Mouse (Mus musculus) gastrocnemius, postnatal 36 days (tissue): ENCODE data around the gene Cep63. TPM values are rescaled to one million over a fixed set of nuclear protein-coding genes. Genes with fewer than 3 reads are reported as not detected.

Source experiments
- DNase-seq, 2 experiments: peaks; one replicate each; pipeline ENCODE4 v3.0.0; 2022
- intact Hi-C: fragments of 180-260 bp; cut with DNase I; formaldehyde crosslinking; loops from one replicate; pipeline ENCODE4 v1.15.1; 2025
- long read RNA-seq, 2 experiments: library from polyadenylated mRNA; stranded (forward); transcript quantifications; one replicate each; pipeline ENCODE4 v2.0.0; 2021
- total RNA-seq, 2 experiments: library from RNA; stranded (reverse); gene quantifications; 2 replicates each; pipeline ENCODE4 v1.2.3; 2021

Cep63 gene
- 10 to 100 TPM; 20.7 to 21.9 TPM for total RNA-seq
- long read RNA-seq, experiment 1, full-length matches to known transcripts = 4 of 14 reads
- long read RNA-seq, experiment 1, partial matches to known transcripts = 4 of 14 reads
- long read RNA-seq, experiment 1, other reads (novel, unspliced or antisense) = 6 of 14 reads
- long read RNA-seq, experiment 2, full-length matches to known transcripts = 5 of 22 reads
- long read RNA-seq, experiment 2, partial matches to known transcripts = 1 of 22 reads
- long read RNA-seq, experiment 2, other reads (novel, unspliced or antisense) = 16 of 22 reads

DNA sequence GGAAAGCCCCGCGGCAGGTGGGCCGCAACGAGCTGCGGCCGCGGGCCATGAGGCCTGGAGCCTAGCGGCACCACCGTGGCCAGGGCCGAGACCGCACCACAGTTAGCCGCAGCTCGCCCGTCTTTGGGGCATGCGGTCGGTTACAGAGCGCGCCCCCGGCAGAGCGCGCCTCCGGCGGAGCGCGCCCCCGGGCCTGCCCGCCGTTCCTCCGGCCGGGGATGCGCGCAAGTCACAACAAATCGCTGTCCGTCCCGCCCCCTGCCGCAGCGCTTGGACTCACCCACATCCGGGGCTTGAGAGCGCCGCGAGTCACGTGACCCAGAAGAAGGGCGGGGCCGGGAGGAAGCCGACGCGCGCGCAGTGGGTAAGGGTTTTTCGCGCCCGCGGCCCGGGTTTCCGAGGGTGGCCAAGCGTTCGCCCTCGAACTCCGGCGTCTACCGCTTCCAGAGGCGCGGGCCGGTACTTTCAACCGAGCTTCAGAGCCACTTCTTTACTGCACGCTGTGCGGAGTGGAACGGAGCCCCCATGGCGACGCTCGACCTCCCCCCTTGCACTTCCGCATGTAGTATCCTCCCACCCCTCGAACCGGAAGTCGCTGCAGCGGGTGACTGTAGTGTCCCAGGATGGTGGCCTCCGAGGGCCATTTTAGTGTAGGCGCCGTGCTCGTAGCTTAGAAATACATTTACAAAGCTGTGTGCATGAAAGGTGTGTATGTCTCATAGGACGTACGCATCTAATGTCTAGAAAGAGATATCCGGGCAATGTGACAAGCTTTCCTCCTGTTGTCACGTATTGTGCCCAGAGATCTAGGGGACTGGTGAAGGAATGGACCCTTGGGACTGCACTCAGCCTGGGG is at the start of gene Cep63, which contains the start of gene Anapc13:
TSS of gene Cep63 (minus strand) at position 552 of the 856 bp plus-strand sequence.
TSS of gene Anapc13 (plus strand) at position 314 of the 856 bp plus-strand sequence.
- peak; percentile 98 for DNase-seq
- intact Hi-C loops = no loop called here

DNA sequence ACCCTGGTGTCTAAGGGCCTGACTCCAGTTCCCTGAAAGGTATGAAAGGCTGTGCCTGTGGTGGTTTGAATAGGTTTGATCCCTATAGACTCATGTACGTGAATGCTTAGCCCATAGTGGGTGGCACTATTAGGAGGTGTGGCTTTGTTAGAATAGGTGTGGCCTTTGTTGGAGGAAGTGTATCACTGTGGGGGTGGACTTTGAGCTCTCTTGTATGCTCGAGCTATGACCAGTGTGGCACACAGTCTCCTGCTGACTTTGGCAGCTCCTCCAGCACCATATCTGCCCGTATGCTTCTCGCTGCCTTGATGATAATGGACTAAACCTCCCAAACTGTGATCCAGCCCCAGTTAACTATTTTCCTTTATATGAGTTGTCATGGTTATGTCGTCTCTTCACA is 49.6 kb upstream of the Cep63 start:
- intact Hi-C loops = no loop called here
- DNase-seq = no peak

DNA sequence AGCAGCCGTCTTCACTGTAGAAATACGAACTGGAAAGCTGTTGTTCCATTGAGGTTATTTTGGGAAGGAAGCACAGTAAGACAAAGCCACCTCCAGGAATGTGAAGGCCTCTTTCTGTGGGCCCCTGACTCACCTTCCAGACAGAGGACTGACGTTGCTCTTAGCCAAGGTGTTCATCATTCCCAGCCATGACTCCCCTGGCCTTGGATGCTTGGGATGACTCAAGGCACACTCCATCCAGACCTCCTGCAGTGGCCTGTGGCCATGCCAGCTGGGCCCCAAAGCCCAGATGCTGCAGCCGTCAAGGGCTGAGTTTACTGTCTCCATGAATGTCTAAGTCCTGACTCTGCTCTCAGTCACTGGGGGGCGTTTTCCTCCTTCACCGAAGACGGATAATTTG is 47.0 kb upstream of the Cep63 start:
- DNase-seq = no peak
- intact Hi-C loops = no loop called here

DNA sequence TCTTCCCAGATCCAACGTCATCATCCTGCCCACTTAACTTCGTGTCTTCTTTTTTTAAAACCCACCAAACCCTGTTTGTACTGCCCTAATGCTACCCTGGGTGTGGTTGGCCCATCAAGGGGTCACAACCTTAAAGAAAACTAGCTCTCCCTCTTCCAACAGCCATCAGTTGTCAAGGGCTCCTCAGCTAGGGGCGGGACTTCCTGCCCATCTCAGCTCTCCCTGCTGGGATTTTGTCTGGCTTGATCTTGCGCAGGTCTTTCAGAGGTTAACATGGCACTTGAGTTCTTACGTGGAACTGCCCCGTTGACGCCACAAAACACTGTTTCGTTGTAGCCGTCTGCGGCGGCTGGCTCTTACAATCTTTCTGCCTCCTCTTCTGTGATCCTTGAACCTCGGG is 42.6 kb upstream of the Cep63 start:
- no peak for DNase-seq
- intact Hi-C loops = no loop called here

DNA sequence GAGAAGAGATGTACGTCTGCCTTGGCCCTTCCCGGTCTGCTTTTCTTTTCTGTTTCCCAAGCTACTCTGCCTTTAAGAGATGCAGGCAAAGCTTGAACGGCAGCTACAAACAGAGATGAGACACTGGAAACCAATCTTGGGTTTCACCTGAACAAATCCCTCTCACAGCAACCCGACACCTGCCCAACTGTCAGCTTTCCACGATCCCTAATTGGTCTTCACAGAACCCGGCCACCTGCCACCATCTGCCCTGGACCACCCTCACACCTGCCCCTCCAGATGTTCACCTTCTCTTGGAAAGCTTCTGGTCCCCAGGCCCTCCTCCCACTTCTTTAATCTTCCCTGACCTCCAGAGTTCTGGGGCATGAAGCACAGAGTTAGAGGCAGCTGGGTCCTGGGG is 41.8 kb upstream of the Cep63 start:
- no peak for DNase-seq
- intact Hi-C loops = no loop called here

DNA sequence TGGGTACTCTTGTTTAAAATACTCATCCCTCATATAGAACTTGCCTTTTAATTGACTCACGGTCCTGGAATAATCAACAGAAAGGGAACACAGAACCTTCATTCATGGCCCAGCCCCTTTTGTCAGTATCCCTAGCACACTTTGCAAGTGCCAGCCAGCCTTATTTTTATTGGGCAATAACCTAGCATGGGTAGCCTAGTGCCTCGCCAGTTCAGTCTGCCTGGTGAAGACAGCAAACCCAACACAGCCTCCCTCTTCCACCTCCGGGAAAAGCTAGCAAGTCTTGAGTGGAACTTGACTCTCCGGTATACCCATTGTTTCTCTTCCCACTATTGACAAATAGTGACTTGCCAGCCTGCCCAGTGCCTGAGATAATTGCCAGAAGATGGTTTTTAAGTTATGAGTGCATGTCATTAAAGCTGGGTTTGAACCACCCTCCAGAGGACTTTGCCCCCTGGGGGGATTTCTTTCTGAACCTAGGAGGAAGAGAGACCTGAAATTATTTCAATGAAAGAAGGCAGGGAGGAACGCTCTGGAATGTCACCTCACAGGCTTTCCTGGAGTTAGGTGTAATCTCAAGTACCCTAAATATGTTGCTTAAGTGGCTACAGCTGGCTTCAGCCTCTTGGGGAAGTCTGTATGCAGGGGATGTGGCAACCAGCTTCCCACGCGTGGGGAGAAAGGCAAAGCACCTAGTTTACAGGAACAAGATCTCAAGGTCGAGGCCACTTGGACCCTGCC is 30.2 kb upstream of the Cep63 start:
- DNase-seq = no peak
- intact Hi-C loops = loop anchor here (5.0 kb wide), 1 partner anchor 41 kb away; no protein-coding TSS in a partner anchor

DNA sequence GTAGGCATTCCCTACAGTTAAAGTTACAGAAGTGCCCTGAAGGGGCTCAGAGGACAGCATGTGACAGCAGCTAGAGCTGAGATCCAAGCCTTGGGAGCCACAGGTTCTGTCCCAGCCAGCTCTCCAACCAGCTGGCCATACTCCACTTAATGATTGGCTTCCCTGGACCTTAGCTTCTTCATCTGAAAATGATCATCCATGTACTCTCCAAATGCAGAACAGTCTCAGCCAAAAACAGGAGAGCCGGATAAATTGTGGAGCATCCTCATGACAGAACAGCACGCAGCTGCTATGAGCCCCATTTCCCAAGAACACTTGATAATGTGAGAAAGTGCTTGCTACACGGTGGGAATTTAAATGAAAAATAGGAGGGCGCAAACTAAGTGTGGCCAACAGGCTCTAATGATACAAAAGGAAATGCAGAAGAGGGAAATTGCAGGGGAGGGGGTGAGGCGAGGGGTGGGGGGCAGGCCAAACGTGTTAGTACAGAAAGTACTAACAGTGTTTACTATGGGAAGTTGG is 24.9 kb upstream of the Cep63 start:
- intact Hi-C loops = no loop called here
- DNase-seq = peak in 1 of 2 experiments; percentile 22

DNA sequence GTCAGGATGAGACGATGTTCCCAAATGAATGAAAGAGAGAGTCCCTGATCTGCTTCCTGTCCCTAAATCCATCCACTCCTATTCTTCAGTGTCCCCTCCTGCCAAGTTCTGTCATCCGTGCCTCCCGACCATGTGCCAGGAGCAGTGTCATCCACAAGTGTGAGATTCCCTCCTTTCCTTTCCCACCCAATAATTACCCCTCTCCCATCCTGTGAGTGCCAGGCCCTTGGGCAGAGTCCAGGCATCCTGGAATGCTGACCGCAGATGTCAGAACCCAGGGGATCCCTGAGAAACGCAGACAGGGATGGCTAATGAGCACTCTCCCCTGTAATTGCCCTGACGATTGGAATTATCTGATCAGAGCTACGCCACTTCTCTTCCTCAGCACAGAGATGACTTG is 24.3 kb upstream of the Cep63 start:
- peak; percentile 50 to 62 for DNase-seq
- intact Hi-C loops = no loop called here

DNA sequence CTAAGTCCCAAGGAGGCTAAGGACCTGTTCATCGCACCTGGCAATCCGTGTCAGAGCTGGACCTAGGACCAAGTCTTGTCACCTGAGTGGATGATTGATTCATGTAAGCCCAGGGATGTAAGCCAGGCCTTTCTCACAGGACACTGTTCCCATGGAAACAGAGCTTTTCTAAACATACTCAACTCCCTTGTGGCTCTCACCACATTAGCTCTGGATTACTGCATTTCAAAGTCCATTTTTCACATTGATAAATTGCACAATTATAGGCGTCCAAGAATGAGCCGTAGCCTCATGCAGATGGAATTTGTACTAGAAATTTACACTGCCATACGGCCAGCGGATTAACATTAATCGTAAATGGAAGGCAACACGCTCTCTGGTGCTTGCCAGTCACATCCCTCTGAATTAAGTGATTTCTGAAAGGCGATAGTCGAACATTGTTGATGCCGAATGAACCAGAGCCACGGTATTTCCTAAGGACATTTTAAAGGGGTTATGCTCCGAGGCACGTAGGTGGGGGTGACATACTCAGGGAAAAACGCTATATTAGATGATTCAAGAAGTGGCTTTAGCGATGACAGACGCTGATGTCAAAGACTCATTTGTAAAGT is 23.7 kb upstream of the Cep63 start:
- no peak for DNase-seq
- intact Hi-C loops = no loop called here

DNA sequence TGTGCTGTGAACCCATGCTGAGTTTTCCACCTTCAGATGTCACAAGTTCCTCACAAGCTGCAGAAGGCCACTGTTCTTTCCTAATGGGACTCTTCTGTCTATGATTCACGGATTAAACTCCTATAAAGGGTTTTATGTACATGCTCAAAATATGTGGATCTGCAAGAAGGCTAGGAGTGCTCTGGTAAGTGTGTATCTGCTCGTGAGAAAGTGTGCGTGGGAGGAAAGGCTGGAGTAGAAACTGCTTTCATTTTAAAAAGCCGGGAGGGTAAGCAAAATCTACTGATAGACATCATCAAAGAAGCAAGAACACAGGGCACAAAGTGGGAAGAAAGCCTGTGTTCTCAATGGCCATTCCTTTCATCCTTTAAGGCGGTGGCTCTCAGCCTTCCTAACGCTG is 20.7 kb upstream of the Cep63 start:
- DNase-seq = no peak
- intact Hi-C loops = no loop called here

DNA sequence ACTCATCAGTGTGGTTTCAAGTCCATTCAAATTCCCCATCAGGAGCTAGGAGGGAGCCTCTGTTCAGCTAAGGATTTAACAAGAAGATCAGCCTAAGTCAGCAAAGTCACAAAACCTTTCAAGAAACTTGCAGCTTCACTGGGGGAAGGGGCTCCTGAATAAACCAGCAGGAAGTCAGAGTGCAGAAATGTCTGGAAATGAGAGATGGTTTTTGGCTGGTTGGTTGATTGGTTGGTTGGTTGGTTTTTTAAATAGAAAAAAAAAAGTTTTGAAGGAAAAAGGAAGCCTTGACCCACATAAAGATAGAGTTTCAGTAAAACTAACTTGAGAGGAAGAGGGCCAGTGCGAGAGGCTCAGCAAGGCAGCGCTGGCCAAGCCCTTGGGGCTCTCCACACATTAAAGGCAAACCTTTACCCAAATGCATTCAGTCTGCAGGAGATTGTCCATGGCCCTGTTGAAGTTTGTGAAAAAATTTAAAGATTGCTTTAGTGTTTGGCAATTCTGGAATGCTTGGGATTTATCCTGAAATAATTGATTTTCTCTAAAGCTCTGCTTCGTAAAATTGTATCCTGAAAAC is 18.9 kb upstream of the Cep63 start:
- intact Hi-C loops = no loop called here

DNA sequence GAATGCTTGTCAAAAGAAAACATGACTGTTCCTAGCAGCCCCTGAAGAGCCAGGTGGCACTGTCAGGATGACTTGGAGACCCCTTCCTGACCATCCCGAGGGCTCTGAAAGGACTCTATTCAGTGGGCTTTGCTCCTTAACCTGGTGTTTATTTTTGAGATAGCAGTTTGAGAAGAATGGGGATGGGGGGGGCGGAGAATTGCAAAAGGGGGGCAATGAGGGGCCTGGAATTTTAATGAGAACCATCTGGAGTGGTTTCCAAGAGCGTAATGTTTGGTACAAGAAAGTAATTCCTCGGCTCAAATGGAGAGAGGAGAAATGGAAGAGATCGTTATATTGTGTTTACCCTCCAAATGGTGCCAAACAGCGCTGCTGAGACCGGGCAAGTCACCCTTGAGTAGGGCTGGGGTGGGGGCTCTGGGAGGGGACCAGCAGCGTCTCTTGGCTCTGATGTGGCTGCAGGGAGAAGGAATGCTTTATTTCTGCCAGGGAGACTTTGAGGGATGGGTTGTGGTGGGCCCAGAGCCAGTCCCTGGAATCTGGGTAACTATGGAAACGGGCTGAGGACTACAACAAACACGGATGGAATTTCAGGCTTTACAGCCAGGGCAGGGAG is 17.3 kb upstream of the Cep63 start:
- intact Hi-C loops = no loop called here
- DNase-seq = peak; percentile 76 to 78

More for the DNA sequence above, 18.9 kb upstream of the Cep63 start:
- no peak for DNase-seq

DNA sequence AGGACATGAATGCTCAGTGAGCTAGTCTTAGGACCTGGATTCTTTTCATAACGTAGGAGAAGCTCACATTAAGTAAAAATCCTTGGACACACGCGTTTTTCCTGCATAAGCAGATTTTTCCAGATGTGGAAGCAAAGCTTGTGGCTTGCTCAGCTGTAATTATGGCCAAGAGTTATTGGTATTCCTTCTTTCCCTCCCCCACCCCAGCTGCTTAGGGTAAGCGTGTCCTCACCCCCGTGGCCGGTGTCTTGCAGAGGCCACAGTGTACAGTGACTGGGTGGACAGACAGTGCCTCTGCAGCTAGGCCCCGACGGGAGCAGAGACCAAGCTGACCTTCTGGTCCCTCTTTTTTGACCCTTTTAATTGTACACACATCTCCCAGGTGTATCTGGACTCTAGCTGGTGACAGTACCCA is 16.7 kb upstream of the Cep63 start:
- intact Hi-C loops = no loop called here
- peak in 1 of 2 experiments; percentile 33 for DNase-seq

DNA sequence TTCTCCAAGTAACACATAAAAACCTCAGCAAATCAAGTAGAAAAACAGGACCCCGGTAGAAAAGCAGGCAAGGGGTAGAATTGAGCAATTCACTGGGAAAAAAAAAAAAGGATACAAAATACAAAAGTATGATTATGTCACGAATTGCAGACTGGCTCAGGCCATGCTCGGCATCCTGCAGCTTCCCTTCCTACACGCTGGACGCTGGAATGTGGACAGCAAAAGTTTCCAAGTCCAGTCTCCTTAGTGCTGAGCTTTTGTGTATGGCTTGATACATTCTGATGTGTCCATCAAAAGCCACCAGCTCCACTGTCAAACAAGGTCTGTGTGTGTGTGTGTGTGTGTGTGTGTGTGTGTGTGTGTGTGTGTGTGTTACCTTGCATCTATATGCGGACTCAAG is 15.2 kb upstream of the Cep63 start:
- DNase-seq = no peak
- intact Hi-C loops = no loop called here

DNA sequence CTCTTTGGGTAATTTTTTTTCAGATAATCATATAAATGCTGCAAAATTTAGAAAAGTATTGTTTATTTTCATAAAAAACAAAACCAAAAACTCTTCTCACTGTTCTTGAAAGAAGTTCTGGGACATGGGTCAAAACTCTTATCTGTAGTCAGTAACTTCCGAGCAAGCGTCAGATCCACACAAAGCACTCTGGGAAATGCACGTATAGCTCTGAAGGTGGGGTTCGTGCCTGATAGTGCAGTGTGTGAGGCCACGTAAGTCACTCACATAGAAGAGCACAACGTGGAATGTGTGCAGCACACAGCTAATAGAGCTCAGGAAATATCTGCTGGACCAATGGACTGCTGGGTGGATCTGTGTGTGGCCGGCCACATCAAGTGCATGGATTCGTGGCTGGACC is 13.2 kb upstream of the Cep63 start:
- intact Hi-C loops = loop anchor here (2.0 kb wide), 1 partner anchor 75 kb away; no protein-coding TSS in a partner anchor
- DNase-seq = no peak

DNA sequence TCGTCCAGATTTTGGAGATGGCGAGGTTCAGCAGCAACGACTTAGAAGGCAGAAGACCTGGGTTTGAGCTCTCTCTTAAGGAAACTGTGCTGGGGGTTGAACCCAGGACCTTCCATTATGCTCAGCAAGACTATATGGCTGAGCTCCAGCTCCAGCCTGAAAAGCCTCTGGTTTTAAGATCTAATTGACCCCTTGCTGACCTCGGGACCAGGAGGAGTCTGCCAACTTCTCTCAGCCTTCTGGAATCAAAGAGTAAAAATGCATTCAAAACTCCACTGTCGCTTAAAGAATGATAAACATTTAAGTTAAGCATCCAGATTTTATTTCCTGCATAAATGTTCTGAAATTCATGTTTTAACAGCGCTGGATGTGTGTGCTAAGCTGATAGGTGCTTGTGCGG is 12.6 kb upstream of the Cep63 start:
- intact Hi-C loops = loop anchor here (2.0 kb wide), 1 partner anchor 76 kb away; no protein-coding TSS in a partner anchor
- DNase-seq = no peak

DNA sequence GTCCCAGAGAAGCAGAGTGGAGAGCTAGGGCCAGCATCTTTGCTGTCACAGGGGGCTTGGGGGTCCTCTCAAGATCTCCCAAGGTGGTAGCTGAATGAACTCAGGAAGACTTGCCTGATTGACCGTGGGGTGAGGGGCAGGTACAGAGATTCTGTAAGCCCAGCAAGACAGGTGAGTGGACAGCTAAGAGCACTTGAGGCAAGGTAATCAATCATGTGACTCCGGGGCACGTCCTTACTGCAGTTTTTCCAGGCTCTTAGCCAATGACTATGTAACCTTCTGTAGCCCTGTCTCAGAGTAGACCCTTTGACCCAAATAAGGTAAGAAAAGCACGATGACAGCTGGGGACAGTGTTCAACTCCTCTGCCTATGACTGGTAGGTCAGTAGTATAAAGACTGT is 10.8 kb upstream of the Cep63 start:
- intact Hi-C loops = loop anchor here (2.0 kb wide), 1 partner anchor 228 kb away; no protein-coding TSS in a partner anchor

DNA sequence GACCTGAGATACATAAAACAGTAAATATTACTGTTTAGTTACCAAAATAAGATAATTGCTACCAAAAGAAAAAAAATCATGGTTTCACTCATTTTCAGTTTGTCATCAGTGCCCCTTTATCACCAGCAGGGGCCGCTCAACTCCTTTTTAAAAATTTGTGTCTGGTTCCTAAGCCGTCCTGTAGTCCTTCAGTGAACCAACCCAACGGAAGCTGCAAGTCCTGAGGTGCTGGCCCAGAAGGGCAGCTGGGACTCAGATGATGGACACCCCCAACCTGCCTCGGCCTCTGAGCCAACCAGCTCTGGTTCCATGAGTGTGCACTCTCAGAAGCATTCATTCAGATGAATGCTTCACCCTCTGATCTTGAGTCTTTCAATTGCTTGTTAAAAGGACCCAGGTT is 10.2 kb upstream of the Cep63 start:
- intact Hi-C loops = loop anchor here (1.0 to 2.0 kb wide), 2 partner anchors 148 to 228 kb away; no protein-coding TSS in a partner anchor
- DNase-seq = peak; percentile 35 to 50

More for the DNA sequence above, 10.8 kb upstream of the Cep63 start:
- no peak for DNase-seq

DNA sequence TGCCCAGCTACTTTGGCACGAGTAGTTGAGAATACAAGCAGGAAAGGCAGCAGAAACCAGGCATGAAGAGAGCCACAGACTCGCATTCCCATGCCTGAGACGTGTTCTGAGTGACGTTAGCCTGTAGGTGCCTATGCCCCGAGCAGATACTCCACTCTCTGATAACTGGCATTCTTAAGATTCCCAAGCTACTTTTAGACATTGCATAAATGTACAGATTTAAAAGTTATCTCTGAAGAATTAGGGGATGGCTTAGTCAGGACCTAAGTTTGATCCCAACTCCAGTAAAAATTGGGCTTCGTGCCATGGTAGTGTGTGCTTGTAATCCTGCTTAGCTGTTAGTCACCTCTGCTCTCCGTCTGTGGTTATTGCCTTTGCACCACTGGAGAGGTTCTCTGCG is 8.1 kb upstream of the Cep63 start:
- intact Hi-C loops = no loop called here
- DNase-seq = no peak
